Mouse (Mus musculus) heart, embryonic 14.5 days (tissue): ENCODE measurements around the gene Edem3. TPM values are rescaled to one million over a fixed set of nuclear protein-coding genes. Genes with fewer than 3 reads are reported as not detected.

Source experiments
- polyA plus RNA-seq: library from polyadenylated mRNA; unstranded; fragments of >200 nt; fragmentation: Nextera tagmentation; extraction: Ambion mirVana; gene quantifications from 2 replicates; pipeline ENCODE4 v1.2.1, GENCODE M21; 2014

Edem3 gene
- polyA plus RNA-seq, 1 experiment from 2014 or later: 17.1 TPM

Other genes starting within 250 kb of the Edem3 start
- gene Fam129a, start 184.2 kb upstream of the Edem3 start, polyA plus RNA-seq: 4.4 and 5.8 TPM in 2 replicates